Mouse (Mus musculus) mesoderm, embryonic 11.5 days (tissue): ENCODE measurements at regions not wholly inside any gene's neighbourhood (a gene's known extent, or its start where the extent isn't known, plus 50 kb on each side); places are given as distances from the start of the nearest gene placed in this dataset.

Experiments
- DNase-seq: peaks from one replicate; pipeline ENCODE4 v3.0.0-alpha.2; 2012; ENCODE audit warnings: low read depth, low spot score

DNA sequence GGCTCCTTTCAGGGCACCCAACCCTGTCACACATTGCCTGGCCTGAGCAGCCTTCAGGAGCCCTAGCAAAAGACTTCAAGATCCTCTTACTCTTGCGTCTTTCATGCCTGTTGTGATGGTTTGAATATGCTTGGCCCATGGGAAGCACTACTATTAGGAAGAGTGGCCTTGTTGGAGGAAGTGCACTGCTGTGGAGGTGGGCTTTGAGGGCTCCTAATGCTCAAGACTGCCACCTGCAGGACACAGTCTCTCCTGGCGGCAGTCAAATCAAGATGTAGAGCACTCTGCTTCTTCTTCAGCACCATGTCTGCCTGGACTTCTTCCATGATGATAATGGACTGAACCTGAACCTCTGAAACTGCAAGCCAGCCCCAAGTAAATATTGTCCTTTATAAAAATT is 73.0 kb downstream of the Tsen15 start:
- peak; percentile 12 for DNase-seq

DNA sequence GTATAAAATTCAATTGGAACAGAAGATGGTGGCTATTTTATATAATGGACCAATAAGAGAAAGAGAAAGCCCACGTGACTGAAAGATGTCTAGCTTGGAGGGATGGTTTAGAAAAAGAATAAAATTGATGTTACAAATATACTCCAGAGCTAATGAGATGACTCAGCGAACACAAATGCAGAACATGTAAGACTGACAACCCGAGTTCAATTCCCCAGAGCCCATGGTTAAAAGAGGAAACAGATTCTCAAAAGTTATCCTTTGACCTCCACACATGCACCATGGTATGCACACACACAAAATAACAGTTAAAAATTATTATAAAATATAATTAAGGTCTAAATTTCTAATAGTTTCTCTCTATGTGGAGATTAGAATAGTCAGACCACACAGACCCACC is 81.0 kb downstream of the Tsen15 start:
- DNase-seq, result no peak

DNA sequence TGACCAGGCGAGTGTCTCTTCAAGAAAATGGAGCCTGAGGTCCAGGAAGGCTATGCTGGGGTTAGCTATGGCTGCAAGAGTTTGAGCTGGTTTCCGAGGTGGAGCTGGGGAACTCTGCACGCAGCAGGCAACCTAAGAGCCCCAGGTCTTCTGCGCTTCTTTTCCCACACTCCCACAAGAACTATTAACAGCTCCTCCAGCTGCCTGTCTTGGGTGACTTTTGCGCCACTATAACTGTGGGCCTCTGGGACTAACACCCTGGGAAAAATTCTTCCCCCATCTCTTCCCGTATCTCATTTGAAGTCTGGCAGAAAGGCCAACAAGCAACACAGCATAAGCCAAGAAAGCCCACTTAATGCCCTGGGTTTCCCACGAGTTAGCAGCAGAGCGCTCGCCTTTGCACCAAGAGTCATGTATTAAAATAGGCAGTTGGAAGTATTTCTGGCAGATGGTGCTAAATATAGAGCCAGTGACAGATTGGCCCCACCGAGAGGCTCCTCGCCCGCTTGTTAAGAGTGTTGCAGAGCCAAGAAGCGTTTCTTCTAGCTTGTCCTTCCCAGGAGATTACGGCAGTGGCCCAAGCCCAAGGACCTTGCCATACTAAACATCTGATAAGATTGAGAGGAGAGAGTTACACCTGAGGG is 81.9 kb downstream of the Tsen15 start:
- no peak for DNase-seq

DNA sequence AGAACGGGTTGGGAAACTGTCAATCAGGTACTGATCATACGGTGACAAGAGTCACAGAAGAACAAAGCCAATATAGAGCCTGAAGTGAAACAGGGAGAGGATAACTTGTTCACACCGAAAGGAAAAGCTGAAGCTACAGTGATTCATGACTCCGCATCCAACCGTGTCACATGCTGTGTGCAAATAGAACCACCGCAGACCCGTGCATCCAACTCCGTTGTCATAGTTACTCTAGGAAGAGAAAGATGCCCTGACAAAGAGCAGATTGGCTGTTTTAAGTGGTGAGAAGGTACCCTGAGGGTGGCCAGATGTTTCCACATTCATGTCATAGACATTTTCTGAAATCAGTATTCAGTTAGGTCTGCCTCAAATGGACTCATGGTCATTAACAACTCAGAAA is 85.1 kb downstream of the Tsen15 start:
- no peak for DNase-seq

DNA sequence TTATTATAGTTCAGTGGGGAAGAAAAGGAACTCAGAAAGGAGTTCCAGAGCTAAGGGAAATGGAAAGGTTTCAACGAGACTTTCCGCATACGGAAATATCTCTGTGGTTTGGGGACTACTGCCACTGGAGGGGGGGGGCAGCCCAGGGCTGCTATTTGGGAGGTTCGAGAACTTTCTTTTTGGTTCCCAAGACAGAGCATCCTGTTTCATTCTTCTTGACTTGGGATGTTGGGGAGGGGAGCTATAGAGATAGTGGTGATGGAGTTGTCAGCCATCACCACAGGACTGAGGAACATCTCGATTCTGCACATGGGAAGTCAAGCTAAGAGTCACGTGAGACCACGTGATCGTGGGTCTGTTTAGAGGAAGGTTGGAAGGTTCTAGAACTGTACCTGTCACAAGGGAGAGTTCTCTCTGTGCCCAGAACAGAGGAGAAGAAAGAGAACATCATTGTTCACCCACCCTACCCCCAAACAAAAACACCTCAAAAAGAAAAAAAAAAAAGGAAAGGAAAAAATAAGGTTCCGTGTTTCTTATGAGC is 94.2 kb downstream of the Tsen15 start:
- DNase-seq, result no peak

DNA sequence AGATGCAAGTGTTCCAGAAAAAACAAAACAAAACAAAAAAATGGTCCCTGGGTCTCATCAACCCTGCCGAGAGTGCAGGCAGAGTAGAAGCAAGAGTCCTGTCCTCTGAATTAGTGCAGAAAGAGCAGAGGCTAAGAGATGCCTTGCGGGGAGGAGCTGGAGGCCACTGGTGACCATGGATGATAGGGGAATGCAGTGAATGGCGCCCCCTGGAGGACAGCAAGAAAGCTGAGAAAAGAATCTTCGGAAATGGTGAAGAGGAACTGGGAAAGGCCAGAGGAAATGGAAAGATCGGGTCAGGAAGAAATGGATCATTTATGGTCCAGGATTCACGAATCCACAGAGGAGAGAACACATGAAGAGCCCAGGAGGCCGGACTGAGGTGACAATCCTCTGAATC is 95.7 kb downstream of the Tsen15 start:
- DNase-seq, result peak; percentile 75

DNA sequence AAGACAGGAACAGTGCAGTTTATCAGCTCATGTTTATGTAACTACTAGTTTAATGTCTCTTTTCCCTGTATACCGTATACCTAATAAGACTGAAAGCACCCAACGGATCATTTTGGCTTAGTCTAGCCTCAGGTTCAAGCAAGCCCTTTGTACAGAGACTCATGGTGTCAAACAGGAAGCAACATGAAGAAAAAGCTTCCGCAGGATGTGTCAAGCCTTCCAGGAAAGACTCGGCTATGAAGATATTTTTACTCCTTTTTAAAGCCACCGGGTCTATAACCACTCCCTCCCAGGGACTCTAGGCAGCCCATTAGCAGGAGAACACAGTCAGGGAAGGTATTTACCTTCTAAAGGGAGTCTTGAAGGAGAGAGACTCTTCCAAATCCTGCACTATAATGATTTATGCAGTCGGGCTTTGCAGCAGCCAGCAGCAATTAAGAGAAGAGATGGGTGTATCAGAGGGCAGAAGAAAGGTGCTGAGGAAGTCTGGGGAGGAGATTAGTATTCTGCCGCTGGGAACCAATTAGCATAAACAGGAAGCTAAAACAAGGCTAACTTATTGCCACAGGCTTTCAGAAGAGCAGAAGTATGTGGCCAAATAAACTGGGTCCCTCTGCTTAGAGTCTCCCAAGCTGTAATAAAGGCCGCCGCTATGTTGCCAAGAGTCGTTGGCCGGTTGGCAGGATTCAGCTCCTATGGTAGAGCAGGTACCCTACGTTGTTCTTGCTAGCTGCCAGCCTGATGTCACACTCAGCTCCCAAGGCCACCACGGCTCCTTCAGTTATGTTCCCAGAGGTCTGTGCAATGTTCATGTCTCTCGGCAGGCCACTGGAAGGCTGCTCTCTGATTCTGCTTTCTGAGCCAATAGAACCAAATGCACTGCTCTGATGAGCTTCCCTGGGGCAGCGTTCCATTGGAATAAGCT is 98.7 kb downstream of the Tsen15 start:
- DNase-seq, result no peak

DNA sequence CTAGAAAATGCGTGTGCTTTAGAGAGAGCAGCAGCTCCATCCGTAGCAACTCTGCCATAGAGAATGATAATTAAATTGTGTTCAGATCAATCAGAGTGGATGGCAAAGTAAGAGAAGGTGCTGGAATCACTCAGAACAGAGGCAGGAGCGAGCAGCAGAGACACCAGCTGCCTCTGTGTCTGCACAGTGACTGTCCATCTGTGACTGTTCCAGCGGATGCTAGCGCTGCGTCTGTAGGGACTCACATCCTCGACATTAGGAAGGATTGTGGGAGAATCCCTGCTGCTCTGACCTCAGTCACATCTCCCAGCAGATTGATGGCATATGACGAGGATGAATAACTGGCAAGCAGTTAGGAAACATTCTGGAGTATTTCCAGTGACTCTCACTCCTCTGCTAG is 99.8 kb downstream of the Tsen15 start:
- no peak for DNase-seq

DNA sequence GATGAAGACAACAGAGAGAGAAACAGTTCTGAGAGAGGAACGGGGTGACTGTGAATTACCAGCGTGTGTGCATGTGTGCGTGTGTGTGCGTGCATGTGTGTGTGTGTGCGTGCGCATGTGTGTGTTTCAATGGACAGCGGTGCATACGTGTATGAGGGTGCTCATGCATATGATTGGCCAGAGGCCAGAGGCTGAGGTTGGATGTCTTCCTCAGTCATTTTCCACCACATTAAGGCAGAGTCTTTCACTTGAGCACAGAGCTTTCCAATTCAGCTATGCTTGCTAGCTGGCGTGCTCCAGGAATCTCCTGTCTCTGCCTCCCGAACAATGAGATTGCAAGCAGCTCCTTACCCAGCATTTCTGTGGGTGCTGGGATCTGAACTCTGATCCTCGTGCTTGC is 104.4 kb downstream of the Tsen15 start:
- DNase-seq, result no peak

DNA sequence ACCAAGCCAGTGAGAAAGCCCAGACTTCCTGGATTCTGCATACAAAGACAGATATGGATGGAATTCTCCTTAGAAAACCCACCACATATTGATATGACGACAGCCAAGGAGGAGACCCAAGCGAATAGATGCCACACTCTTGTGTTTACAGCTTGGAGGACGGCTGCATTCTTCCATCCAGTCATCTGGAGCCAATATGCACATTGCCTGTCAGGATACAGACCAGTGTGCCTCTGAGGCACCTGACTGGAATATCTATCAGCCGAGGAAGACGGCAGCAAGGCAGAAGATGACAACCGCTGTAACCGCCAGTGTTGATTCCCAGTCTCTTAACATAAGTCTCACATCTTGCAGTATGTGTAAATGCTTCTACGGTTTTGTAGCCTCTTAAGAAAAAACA is 105.3 kb downstream of the Tsen15 start:
- no peak for DNase-seq

DNA sequence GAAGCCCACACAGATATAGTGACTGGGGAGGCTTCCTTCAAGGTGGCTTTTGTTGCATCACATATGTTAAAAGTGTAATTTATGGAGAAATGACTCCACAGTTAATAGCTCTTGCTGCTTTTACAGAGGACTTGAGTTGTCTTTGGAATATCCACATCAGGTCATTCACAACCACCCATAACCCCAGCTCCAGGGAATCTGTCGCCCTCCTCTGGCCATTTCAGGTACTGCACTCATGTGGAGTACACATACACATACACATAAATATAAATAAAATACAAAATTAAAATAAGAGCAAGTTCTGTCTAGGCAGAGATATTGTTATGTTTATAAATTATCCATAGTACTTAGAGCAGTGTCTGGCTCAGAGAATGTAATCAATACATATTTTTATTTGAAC is 106.5 kb downstream of the Tsen15 start:
- no peak for DNase-seq

DNA sequence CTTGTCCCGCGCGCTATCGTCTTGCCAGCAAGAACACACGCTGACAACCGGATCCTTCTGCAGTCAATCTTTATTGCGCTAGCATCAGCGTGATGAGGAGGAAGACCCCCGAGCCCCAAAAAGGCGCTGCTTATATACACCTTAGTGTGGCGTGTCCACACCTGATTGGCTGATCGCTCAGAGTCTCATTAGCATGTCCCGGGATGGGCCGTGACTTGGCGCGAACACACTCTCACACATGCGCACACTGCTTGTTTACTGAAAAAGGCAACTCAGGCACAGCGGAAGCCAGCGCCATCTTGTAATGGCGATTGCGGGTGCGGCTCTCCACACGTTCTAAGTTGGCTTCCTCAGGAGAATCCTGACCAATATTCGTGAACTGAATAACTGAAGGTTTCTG is 111.5 kb downstream of the Tsen15 start:
- no peak for DNase-seq

DNA sequence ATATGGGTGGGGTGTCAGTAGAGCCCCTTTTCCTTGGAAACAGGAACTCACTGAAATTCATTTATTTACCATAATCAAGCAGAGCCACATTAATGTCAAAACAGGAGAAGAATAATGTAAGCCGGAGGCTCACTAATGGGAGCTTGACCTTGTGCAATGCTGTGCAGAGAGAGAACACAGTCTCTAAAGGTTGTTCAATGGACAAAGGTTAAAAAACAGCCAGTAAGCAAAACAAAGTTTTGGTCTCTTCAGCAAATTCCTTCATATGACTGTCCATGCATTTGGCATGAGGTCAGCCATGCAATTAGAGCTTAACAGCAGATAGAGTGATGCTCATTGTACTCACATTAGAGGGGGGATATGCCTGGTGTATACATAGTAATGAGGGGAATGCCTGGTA is 113.1 kb downstream of the Tsen15 start:
- DNase-seq, result no peak

DNA sequence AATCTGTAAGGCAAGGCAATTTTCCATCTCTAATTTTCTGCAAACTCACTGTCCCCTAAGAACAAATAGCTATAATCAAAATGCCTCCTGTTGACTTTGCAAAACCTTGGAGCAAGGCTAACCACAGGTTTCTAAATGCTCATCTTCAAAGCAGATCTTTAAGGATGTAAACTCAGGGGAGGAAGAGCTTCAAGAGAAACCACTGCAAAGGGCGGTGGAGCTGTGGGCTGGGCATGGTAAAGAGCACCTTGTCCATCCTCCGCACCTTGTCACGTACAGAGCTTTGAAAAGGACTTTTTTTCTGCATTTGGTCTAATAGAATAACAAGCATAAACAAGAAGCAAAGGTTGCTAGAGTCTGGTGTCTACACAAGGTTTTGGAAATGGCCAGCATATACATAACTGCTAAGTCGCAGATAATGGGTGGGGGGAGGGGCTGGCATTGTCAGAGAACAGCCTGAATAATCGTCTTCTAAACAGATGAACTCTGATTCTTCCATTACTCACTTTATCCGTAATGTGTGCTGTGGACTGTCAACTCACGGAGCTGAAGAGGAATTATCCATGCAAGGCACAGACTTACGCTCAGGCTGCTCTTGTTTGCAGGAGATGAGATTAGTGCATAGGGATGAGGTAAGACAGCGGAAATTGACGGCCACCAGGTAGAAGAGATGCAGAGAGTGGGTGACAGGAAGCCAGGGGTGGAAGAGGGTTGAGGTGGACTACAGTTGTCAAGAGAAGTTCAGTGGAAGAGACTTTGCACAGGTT is 116.4 kb downstream of the Tsen15 start:
- DNase-seq, result no peak

DNA sequence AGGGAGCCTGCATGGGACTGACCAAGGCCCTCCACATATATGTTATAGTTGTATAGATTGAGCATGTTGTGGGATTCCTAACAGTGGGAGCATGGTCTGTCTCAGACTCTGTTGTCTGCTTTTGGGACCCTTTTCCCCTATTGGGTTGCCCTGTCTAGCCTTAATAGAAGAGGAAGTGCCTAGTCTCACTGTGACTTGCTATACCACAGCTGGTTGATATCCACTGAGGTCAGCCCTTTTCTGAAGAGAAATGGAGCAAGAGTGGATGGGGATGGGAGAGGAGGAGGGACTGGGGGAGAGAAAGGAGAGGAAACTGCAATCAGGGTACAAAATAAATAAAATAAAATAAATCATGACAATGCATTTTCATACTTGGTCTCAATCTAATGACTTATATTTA is 120.1 kb downstream of the Tsen15 start:
- DNase-seq, result no peak

DNA sequence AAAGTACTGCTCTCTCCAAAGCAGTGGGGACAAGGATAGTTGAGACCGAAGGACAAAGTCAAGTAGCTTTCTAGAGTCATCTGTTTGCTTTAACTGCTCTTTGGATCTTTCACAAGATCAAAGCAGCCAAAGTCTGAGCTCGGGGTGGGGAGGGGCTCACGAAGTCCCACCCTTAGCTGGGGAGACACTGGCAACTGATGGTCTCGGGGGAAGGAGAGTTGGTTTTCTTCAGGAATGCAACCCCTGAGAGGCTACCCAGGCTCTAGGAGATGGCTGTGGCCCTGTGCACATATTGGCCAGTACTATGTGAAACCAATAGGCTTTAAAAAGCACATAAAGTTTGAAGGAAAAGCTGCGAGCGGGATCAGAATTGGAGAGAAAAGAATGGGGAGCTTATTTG is 121.5 kb downstream of the Tsen15 start:
- no peak for DNase-seq

DNA sequence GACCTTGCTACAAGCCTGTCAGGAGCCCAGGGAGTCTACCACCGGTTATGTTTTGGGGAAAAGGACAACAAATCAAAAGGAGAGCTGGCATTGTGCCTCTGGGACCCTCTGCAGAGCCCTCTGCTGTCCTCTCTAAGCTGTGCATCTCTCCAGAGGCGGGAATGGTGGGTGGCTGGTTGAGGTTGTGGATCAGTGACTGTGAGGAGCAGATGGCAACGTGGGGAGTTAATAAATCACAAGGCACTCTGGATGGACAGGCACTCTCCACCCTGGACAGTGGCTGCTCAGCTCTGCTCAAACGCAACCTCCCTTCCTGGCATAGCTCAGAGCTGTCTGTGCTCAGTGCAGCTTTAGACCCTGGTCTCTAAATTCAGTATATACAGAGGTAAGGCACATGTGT is 125.0 kb downstream of the Tsen15 start:
- peak; percentile 36 for DNase-seq

DNA sequence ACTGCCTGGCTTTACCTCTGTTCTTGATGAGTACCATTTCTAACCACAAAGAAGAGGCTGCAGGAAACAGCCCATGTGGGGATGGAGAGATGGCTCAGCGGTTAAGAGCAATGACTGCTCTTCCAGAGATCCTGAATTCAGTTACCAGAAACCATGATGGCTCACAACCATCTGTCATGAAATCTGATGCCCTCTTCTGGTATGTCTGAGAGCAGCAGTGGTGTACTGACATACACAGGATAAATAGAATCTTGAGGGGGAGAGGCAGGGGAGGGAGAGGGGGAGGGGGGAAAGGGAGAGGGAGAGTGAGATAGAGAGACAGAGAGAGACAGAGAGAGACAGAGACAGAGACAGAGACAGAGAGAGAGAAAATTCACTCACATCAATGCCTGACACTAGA is 125.5 kb downstream of the Tsen15 start:
- no peak for DNase-seq

DNA sequence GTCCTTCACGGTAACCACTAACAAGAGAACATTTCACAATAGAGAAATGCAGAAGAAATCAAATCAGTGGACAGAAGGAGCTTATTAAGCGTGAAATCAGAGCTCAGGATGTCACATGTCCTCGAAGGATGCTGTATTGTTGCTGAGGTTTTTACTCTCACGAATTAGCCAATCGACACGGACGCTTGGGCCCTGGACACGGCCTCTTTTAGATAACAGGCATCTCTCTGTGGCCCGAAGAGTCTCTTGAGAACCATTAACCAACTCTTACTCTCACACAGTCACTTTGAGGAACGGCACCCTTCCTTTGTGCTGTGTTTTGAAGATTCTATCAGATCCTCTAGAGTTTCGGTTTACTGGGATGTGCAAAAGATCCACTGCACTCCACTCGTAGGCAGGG is 128.2 kb downstream of the Tsen15 start:
- peak; percentile 19 for DNase-seq

DNA sequence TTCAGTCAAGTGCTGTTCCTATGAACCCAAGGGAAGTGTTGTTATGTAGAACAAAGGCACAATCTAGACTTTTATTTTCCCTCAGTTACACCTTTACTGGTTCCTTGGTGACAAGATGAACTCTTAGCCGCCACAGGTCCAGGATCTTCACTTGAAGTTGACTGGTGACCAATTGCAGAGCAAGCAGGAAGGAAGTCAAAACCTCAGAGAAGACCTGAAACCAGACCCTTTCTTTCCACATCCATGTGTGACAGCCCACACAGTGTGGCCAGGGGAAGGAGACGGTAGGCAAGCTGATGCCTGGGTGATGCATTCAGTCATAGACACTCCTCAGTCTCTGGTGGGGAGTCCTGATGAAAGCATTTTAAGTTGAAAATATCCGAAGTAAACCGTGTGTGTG is 132.6 kb downstream of the Tsen15 start:
- no peak for DNase-seq

DNA sequence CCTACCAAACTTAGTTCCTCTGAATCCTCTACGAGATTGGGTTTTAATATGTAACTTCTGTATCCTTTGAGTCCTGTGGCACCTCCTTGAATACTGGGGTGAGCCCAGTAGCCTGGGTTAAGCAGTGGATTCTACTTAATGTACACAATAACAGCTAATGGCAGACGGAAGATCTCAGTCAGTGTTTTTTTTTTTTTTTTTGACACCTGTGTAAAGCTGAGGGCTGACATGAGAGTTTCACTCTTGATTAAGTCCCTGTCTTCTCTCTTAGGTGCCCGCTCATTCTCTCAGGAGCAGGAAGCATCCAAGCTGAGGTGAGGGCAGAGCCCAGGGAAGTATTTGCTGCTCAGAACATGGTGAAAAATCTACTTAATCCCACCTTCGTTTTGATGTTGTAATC is 133.0 kb downstream of the Tsen15 start:
- no peak for DNase-seq

DNA sequence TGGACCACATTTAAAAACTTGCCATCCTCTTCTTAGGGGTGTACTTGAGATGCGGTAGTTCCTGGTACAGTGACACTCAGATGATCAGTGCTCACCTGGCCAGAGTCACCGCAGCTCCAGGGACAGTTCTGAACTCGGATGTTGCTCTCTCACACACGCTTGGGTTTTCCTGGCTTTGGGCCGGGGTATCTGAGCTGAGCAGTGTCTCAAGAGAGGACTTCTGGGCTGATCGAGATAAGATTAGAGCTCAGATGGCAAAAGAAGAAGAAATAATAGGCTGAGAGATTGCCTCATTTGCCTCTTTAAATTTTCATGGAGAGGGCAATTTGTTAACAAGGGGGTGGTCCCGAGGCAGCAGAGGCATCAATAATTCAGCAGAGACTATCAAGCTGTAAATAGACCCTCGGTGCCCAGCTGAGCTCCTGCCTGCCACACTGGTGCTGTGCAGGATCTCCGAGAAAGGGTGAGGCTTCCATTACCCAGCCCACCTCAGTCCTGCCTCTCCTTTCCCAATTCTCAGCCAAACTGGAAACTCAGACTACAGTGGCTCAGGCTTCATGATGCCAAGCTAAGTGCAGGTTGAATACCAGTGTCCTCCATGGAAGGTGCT is 133.7 kb downstream of the Tsen15 start:
- no peak for DNase-seq
